ENCODE assay signal across 11 mouse cellular contexts in genomic region chr2:84474651-84475050, GRCm38 (mm10). TPM values are rescaled to one million over a fixed set of nuclear protein-coding genes. Genes with fewer than 3 reads are reported as not detected.
DNase-seq lines count a peak whose midpoint lies in the region; ATAC-seq lines count a peak whose summit lies in the region.
"Had no signal": no experiment of that assay in that cellular context is flagged by ENCODE, and none has a peak within 500 bp of the region (broad histone marks: within the 10 kb centered on the region; RNA-seq: fewer than 3 reads in every experiment).

No protein-coding gene starts in this region.

- H3K27ac ChIP-seq in midbrain, embryonic 10.5 days (replicated peaks), result peak overlapping the region; percentile 55; the same call in 1 of the 2 replicates
- H3K27ac ChIP-seq in midbrain, embryonic 14.5 days (replicated peaks; ENCODE audit: low read depth, low read length), result no peak overlapping the region
- H3K27ac ChIP-seq in heart, embryonic 11.5 days (ENCODE audit: low read depth, low read length), result peak overlapping the region; percentile 98

- no peaks in the 10 kb centered on the region for H3K9me3 ChIP-seq in midbrain, embryonic 10.5 days (replicated peaks)
- no peaks in the 10 kb centered on the region for H3K9me3 ChIP-seq in midbrain, embryonic 14.5 days (ENCODE audit: control insufficient read depth, low read length)
- no peaks in the 10 kb centered on the region for H3K9me3 ChIP-seq in heart, embryonic 11.5 days (replicated peaks; ENCODE audit: control insufficient read depth, low read length)

- no peak for ATAC-seq in midbrain, embryonic 14.5 days (ENCODE audit: low FRiP score, low TSS enrichment)
- 0 out of 2 replicates have a peak, but pooled peaks have one; percentile 38 for ATAC-seq in heart, embryonic 11.5 days (replicated peaks; ENCODE audit: insufficient number of reproducible peaks, low FRiP score, low TSS enrichment)

- H3K4me2 ChIP-seq in midbrain, embryonic 14.5 days (ENCODE audit: low read length), result no peak overlapping the region
- H3K4me2 ChIP-seq in heart, embryonic 11.5 days, result peak overlapping the region; percentile 68

- no peak overlapping the region for H3K4me3 ChIP-seq in midbrain, embryonic 10.5 days
- no peak overlapping the region for H3K4me3 ChIP-seq in midbrain, embryonic 14.5 days (replicated peaks; ENCODE audit: low read depth, low read length)
- no peak overlapping the region for H3K4me3 ChIP-seq in heart, embryonic 11.5 days (ENCODE audit: low read depth, low read length)

- H3K9ac ChIP-seq in midbrain, embryonic 14.5 days (replicated peaks; ENCODE audit: low read length), result no peak overlapping the region; the same call in 1 of the 2 replicates
- peak overlapping the region; percentile 59 for H3K9ac ChIP-seq in heart, embryonic 11.5 days (ENCODE audit: low read depth, low read length)

- no peaks in the 10 kb centered on the region for H3K27me3 ChIP-seq in midbrain, embryonic 10.5 days (ENCODE audit: low read depth, poor library complexity, severe bottlenecking)
- no peaks in the 10 kb centered on the region for H3K27me3 ChIP-seq in midbrain, embryonic 14.5 days (ENCODE audit: control insufficient read depth, insufficient read depth, low read length)
- no peaks in the 10 kb centered on the region for H3K27me3 ChIP-seq in heart, embryonic 11.5 days (ENCODE audit: control insufficient read depth, insufficient read depth, low read length)

- no peaks in the 10 kb centered on the region for H3K36me3 ChIP-seq in midbrain, embryonic 10.5 days
- no peaks in the 10 kb centered on the region for H3K36me3 ChIP-seq in midbrain, embryonic 14.5 days (ENCODE audit: control insufficient read depth, insufficient read depth, low read length)
- 0 out of 2 replicates have a peak, but pooled peaks cover 4% of the 10 kb centered on the region for H3K36me3 ChIP-seq in heart, embryonic 11.5 days (ENCODE audit: control insufficient read depth, insufficient read depth, low read length)

- DNase-seq in midbrain, embryonic 10.5 days (ENCODE audit: low spot score), result no peak
- no peak for DNase-seq in midbrain, embryonic 14.5 days
- peak; percentile 60 for DNase-seq in adrenal gland, postnatal 14 days
- peak; percentile 67 for DNase-seq in yolk sac, embryonic 10.5 days (ENCODE audit: low spot score)
- DNase-seq in right cerebral cortex, adult 2 months (ENCODE audit: low spot score in 2 of 2), result no peak
- no peak for DNase-seq in urinary bladder, postnatal 36 days (ENCODE audit: low spot score in 2 of 2)
- DNase-seq: gastrocnemius, postnatal 10 days; kidney, adult 11 months; lung, postnatal 4 days; thymus, postnatal 25 days had no signal

- WGBS in midbrain, embryonic 10.5 days, result 5% methylated on average over 6 of the region's 6 CpGs
- WGBS in midbrain, embryonic 14.5 days, result 11% methylated on average over 6 of the region's 6 CpGs
- WGBS in heart, embryonic 11.5 days (ENCODE audit: insufficient replicate concordance), result 3% methylated on average over 6 of the region's 6 CpGs

- H3K4me1 ChIP-seq in midbrain, embryonic 10.5 days, result peaks cover 18% of the 10 kb centered on the region
- H3K4me1 ChIP-seq in midbrain, embryonic 14.5 days (ENCODE audit: control insufficient read depth, insufficient read depth, low read length), result no peaks in the 10 kb centered on the region
- peaks cover 27% of the 10 kb centered on the region for H3K4me1 ChIP-seq in heart, embryonic 11.5 days (ENCODE audit: control insufficient read depth, insufficient read depth, low read length)

RNA-seq across cellular contexts. Expression of gene Tfpi, which starts 1.9 kb away (rescaled TPM):
- 16.5 and 17.2 TPM in 2 replicates for polyA plus RNA-seq in midbrain, embryonic 10.5 days (2016; fragmentation: Nextera tagmentation; extraction: Ambion mirVana)
- 5.5 and 17.7 TPM in 2 replicates for polyA plus RNA-seq in midbrain, embryonic 14.5 days (2014; fragmentation: Nextera tagmentation; extraction: Ambion mirVana)
- total RNA-seq in adrenal gland, postnatal 14 days (2021), result 39.4 and 44.2 TPM in 2 replicates
- 76.3 and 83.8 TPM in 2 replicates for polyA plus RNA-seq in heart, embryonic 11.5 days (2014; fragmentation: Nextera tagmentation; extraction: Ambion mirVana)

RNA-seq across cellular contexts. Expression of gene Calcrl, which starts 49.4 kb away (rescaled TPM):
- 11.3 and 13.4 TPM in 2 replicates for polyA plus RNA-seq in midbrain, embryonic 10.5 days (2016; fragmentation: Nextera tagmentation; extraction: Ambion mirVana)
- 3.5 and 10.6 TPM in 2 replicates for polyA plus RNA-seq in midbrain, embryonic 14.5 days (2014; fragmentation: Nextera tagmentation; extraction: Ambion mirVana)
- total RNA-seq in adrenal gland, postnatal 14 days (2021), result 28.1 and 38.0 TPM in 2 replicates
- polyA plus RNA-seq in heart, embryonic 11.5 days (2014; fragmentation: Nextera tagmentation; extraction: Ambion mirVana), result 59.6 and 68.1 TPM in 2 replicates

Comparison
In these comparisons a context has a peak if more than half of its experiments do, and no peak if none do; other contexts are left out.
1. DNase-seq: peak in adrenal gland, postnatal 14 days (single experiment) and yolk sac, embryonic 10.5 days (single experiment); none in midbrain, embryonic 10.5 days (single experiment), midbrain, embryonic 14.5 days (single experiment), right cerebral cortex, adult 2 months (0 of 2) and urinary bladder, postnatal 36 days (0 of 2).